Mouse (Mus musculus) heart, embryonic 15.5 days (tissue): Measurements from ENCODE around the gene Msx1. TPM values are rescaled to one million over a fixed set of nuclear protein-coding genes. Genes with fewer than 3 reads are reported as not detected.

ENCODE experiments used
- ATAC-seq: fragments of 200-750 bp; cut with Nextera tagmentation; replicated peaks from 2 replicates; pipeline ENCODE4 v1.8.0; 2017; ENCODE audit warnings: low read depth, moderate TSS enrichment; ENCODE audit not compliant: insufficient number of reproducible peaks, insufficient read depth, low FRiP score
- H3K27ac ChIP-seq: fragments of 300-500 bp; sonication (generic); 2 replicates; pipeline ENCODE4 v1.5.1; 2015; ENCODE audit warnings: mild to moderate bottlenecking, inconsistent platforms
- H3K27me3 ChIP-seq: fragments of 300-500 bp; sonication (generic); 2 replicates; pipeline ENCODE4 v1.6.1; 2015; ENCODE audit warnings: inconsistent platforms
- H3K36me3 ChIP-seq: fragments of 300-500 bp; sonication (generic); 2 replicates; pipeline ENCODE4 v1.6.1; 2015; ENCODE audit warnings: mild to moderate bottlenecking, inconsistent platforms
- H3K4me1 ChIP-seq: fragments of 300-500 bp; sonication (generic); replicated peaks from 2 replicates; pipeline ENCODE4 v1.6.1; 2015; ENCODE audit warnings: inconsistent platforms
- H3K4me2 ChIP-seq: fragments of 300-500 bp; sonication (generic); 2 replicates; pipeline ENCODE4 v1.6.1; 2015; ENCODE audit warnings: inconsistent platforms, mild to moderate bottlenecking, moderate library complexity
- H3K4me3 ChIP-seq: fragments of 300-500 bp; sonication (generic); 2 replicates; pipeline ENCODE4 v1.5.1; 2015; ENCODE audit warnings: mild to moderate bottlenecking, inconsistent platforms
- H3K9ac ChIP-seq: fragments of 300-500 bp; sonication (generic); 2 replicates; pipeline ENCODE4 v1.6.1; 2015; ENCODE audit warnings: mild to moderate bottlenecking, inconsistent platforms
- H3K9me3 ChIP-seq: fragments of 300-500 bp; sonication (generic); replicated peaks from 2 replicates; pipeline ENCODE4 v1.6.1; 2016; ENCODE audit warnings: inconsistent platforms
- WGBS: fragments of 180-500 bp; shearing (Covaris S2); methylation state at CpG from one replicate; pipeline ENCODE4 v1.1.7; 2015; ENCODE audit warnings: mixed read lengths; 5-methylcytosine and 5-hydroxymethylcytosine counted together
- polyA plus RNA-seq: library from polyadenylated mRNA; unstranded; fragments of >200 nt; fragmentation: Nextera tagmentation; extraction: Ambion mirVana; gene quantifications from 2 replicates; pipeline ENCODE4 v1.2.1, GENCODE M21; 2015

Msx1 gene
- polyA plus RNA-seq, 1 experiment from 2014 or later = 8.9 TPM

GRCm38 (mm10) chr5:37825611-37826445 is 1.4 kb upstream of the Msx1 start:
- H3K9me3 ChIP-seq = no peaks in the 10 kb centered on the region
- H3K27me3 ChIP-seq = peaks cover 97% of the 10 kb centered on the region
- no peaks in the 10 kb centered on the region for H3K36me3 ChIP-seq
- 3% methylated on average over 37 of the region's 37 CpGs for WGBS
- H3K27ac ChIP-seq = no peak overlapping the region
- peaks cover 44% of the 10 kb centered on the region for H3K4me1 ChIP-seq
- 0 out of 2 replicates have a peak overlapping the region, but pooled peaks have one; percentile 5 for H3K4me2 ChIP-seq
- H3K9ac ChIP-seq = no peak overlapping the region
- ATAC-seq = no peak
- peak overlapping the region; percentile 2; the same call in 1 of the 2 replicates for H3K4me3 ChIP-seq

- WGBS = 19% methylated on average over 7 of the region's 7 CpGs
- H3K4me2 ChIP-seq = peak overlapping the region; percentile 95; the same call in 1 of the 2 replicates
- no peaks in the 10 kb centered on the region for H3K36me3 ChIP-seq
- H3K27me3 ChIP-seq = peaks cover 96% of the 10 kb centered on the region
- H3K27ac ChIP-seq = no peak overlapping the region
- H3K4me3 ChIP-seq = no peak overlapping the region
- no peak for ATAC-seq
- no peak overlapping the region for H3K9ac ChIP-seq
- no peaks in the 10 kb centered on the region for H3K9me3 ChIP-seq
- H3K4me1 ChIP-seq = peaks cover 44% of the 10 kb centered on the region
Observed at GRCm38 (mm10) chr5:37825111-37825600, 773 bp upstream of the Msx1 start.

- peaks cover 96% of the 10 kb centered on the region for H3K27me3 ChIP-seq
- peak overlapping the region; percentile 95 for H3K4me2 ChIP-seq
- H3K9ac ChIP-seq = peak overlapping the region; percentile 53
- peak overlapping the region; percentile 59 for H3K4me3 ChIP-seq
- no peaks in the 10 kb centered on the region for H3K9me3 ChIP-seq
- peaks cover 44% of the 10 kb centered on the region for H3K4me1 ChIP-seq
- H3K27ac ChIP-seq = peak overlapping the region; percentile 36
- peak; percentile 31 for ATAC-seq
- no peaks in the 10 kb centered on the region for H3K36me3 ChIP-seq
- WGBS = under 1% methylated on average over 54 of the region's 58 CpGs
Observed at GRCm38 (mm10) chr5:37823721-37824460, 492 bp downstream of the Msx1 start.

DNA sequence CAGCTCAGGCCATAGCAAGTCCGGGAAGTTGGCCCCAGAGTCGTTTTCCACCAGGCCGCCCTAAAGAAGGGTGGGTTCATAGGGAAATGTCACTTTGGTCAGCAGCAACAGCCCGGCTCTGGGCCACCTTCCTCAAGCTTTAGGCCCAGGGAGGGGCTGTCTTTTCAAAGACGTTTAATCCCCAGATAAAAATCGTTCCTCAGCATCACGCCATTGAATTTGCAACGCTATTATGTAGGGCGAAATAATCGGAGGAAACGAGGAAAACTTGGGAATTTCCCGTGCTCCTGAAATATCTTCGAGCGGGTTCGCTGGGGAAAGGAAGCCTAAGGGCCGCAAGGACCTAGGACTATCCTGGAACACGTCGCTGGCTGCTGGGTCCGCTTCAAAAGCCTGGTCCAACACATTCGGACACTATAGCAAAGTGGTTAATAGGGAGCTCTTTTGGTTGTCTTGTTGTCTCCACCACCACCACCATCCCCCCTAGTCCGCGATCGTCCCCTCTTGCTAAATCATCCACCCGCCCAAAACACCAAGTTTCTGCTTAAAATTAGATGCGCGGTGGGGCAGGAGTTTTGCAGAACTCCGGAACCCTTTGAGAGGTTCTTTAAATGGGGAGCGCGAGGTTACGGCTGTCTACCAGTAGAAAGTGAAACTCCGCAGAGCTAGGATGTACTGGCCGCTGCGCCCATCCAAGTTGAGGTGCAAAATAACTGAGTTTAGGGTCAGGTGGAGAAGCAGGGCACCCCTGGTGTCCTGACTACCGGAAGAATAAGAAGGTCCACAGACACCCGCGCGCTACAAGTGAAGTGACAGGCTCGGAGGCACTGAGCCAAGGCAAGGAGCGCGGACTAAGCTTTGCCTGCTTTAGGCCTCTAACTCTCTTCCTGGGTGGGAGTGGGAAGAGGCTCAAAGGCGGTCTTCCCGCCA is 1.3 kb downstream of the Msx1 start:
- 2% methylated on average over 42 of the region's 42 CpGs for WGBS
- Histone ChIP-seq H3K4me2 (peak overlapping the region; percentile 95), H3K4me3 (peak overlapping the region; percentile 59), H3K27ac (0 out of 2 replicates have a peak overlapping the region, but pooled peaks have one; percentile 2), H3K4me1 (peaks cover 43% of the 10 kb centered on the region), H3K9ac (peak overlapping the region; percentile 53), H3K27me3 (peaks cover 96% of the 10 kb centered on the region), H3K36me3 (no peaks in the 10 kb centered on the region), H3K9me3 (no peaks in the 10 kb centered on the region)
- ATAC-seq = no peak

GRCm38 (mm10) chr5:37822116-37822707 is 2.2 kb downstream of the Msx1 start:
- H3K4me1 ChIP-seq = peaks cover 45% of the 10 kb centered on the region
- H3K36me3 ChIP-seq = no peaks in the 10 kb centered on the region
- no peak overlapping the region for H3K27ac ChIP-seq
- H3K27me3 ChIP-seq = peaks cover 96% of the 10 kb centered on the region
- H3K9ac ChIP-seq = no peak overlapping the region
- H3K4me2 ChIP-seq = peak overlapping the region; percentile 95
- no peaks in the 10 kb centered on the region for H3K9me3 ChIP-seq
- H3K4me3 ChIP-seq = peak overlapping the region; percentile 59
- ATAC-seq = no peak
- WGBS = 25% methylated on average over 11 of the region's 11 CpGs

DNA sequence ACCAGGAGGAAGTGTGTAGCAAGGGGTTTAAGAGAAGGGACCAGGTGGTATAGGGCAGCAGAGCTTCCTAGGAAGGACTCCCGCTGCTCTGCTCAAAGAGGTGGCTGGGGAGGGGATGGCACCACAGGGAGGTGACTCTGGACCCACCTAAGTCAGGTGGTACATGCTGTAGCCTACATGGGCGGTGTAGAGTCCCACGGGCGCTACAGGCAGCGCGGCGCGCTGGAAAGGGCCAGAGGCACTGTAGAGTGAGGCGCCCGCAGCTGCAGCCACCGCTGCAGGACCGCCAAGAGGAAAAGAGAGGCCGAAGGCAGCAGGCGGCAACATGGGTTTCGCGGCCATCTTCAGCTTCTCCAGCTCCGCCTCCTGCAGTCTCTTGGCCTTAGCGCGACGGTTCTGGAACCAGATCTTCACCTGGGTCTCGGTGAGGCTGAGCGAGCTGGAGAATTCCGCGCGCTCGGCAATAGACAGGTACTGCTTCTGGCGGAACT is 3.2 kb downstream of the Msx1 start:
- Histone ChIP-seq H3K36me3 (no peaks in the 10 kb centered on the region), H3K27me3 (peaks cover 96% of the 10 kb centered on the region), H3K9ac (no peak overlapping the region), H3K9me3 (no peaks in the 10 kb centered on the region), H3K4me1 (peaks cover 41% of the 10 kb centered on the region), H3K27ac (no peak overlapping the region), H3K4me3 (peak overlapping the region; percentile 2; the same call in 1 of the 2 replicates), H3K4me2 (no peak overlapping the region)
- 13% methylated on average over 27 of the region's 27 CpGs for WGBS
- no peak for ATAC-seq

- H3K4me1 ChIP-seq = peaks cover 37% of the 10 kb centered on the region
- 39% methylated on average over 8 of the region's 8 CpGs for WGBS
- H3K27ac ChIP-seq = no peak overlapping the region
- H3K4me3 ChIP-seq = no peak overlapping the region
- no peak overlapping the region for H3K9ac ChIP-seq
- no peaks in the 10 kb centered on the region for H3K9me3 ChIP-seq
- H3K27me3 ChIP-seq = peaks cover 96% of the 10 kb centered on the region
- ATAC-seq = no peak
- H3K36me3 ChIP-seq = no peaks in the 10 kb centered on the region
- H3K4me2 ChIP-seq = no peak overlapping the region
Observed at GRCm38 (mm10) chr5:37820689-37821088, 3.7 kb downstream of the Msx1 start.

GRCm38 (mm10) chr5:37819971-37820370 is 4.4 kb downstream of the Msx1 start:
- no peak for ATAC-seq
- no peak overlapping the region for H3K4me2 ChIP-seq
- H3K4me1 ChIP-seq = peaks cover 35% of the 10 kb centered on the region
- 37% methylated on average over 3 of the region's 3 CpGs for WGBS
- H3K36me3 ChIP-seq = no peaks in the 10 kb centered on the region
- H3K27ac ChIP-seq = no peak overlapping the region
- H3K9ac ChIP-seq = no peak overlapping the region
- H3K4me3 ChIP-seq = no peak overlapping the region
- no peaks in the 10 kb centered on the region for H3K9me3 ChIP-seq
- peaks cover 96% of the 10 kb centered on the region for H3K27me3 ChIP-seq

DNA sequence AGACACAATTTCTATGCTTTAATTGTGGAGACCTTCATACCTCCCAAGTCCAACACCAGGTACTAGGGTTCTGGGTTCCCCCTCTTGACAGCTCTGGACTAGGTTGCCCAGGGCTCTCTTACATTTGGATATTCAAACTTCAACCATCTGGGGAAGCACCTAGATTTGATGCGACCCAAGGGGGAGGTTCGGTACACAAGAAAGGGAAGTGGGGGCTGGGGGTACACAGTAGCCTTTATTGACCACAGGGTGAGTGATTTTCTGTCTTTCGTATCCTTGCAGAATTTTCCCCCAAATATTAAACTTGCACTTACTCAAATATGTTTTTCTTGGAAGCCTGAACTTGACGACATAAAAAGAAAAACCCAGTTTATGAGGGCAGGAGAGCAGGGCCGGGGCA is 4.8 kb downstream of the Msx1 start:
- no peak overlapping the region for H3K4me2 ChIP-seq
- no peak overlapping the region for H3K27ac ChIP-seq
- no peaks in the 10 kb centered on the region for H3K9me3 ChIP-seq
- peaks cover 33% of the 10 kb centered on the region for H3K4me1 ChIP-seq
- ATAC-seq = no peak
- no peaks in the 10 kb centered on the region for H3K36me3 ChIP-seq
- peaks cover 96% of the 10 kb centered on the region for H3K27me3 ChIP-seq
- WGBS = 36% methylated on average over 5 of the region's 5 CpGs
- no peak overlapping the region for H3K9ac ChIP-seq
- no peak overlapping the region for H3K4me3 ChIP-seq

- Histone ChIP-seq H3K4me1 (peaks cover 25% of the 10 kb centered on the region), H3K27ac (no peak overlapping the region), H3K9me3 (no peaks in the 10 kb centered on the region), H3K27me3 (peaks cover 96% of the 10 kb centered on the region), H3K4me2 (no peak overlapping the region), H3K36me3 (no peaks in the 10 kb centered on the region), H3K4me3 (no peak overlapping the region), H3K9ac (no peak overlapping the region)
- ATAC-seq = no peak
- WGBS = 9% methylated on average over 25 of the region's 25 CpGs
Observed at GRCm38 (mm10) chr5:37818533-37819215, 5.7 kb downstream of the Msx1 start.
